Mouse (Mus musculus): ENCODE results near the gene AW011738. TPM values are rescaled to one million over a fixed set of nuclear protein-coding genes. Genes with fewer than 3 reads are reported as not detected.

AW011738 gene
- polyA plus RNA-seq (2015; fragmentation: Illumina TruSeq; extraction: RNeasy Lipid Tissue Mini Kit (QIAGEN cat#74804); ENCODE audit: low read depth, low replicate concordance), result 3.0 TPM

GRCm38 (mm10) chr4:156203001-156203412 is at the start of gene AW011738:
Gene AW011738 (plus strand): TSS chr4:156203304.

GRCm38 (mm10) chr4:156197131-156197828 is 5.8 kb upstream of the AW011738 start, which contains the start of gene Agrn:
Gene Agrn (minus strand): TSS chr4:156197488.

GRCm38 (mm10) chr4:156200623-156201475 is 2.3 kb upstream of the AW011738 start, which contains the start of gene Isg15:
Gene Isg15 (minus strand): TSS chr4:156200818.

GRCm38 (mm10) chr4:156215649-156216048 is 12.5 kb downstream of the AW011738 start, which contains the start of gene Perm1:
Gene Perm1 (plus strand): TSS chr4:156215868.

GRCm38 (mm10) chr4:156234701-156235213 is 31.7 kb downstream of the AW011738 start, which contains the start of gene Plekhn1:
Gene Plekhn1 (minus strand): TSS chr4:156234857.

GRCm38 (mm10) chr4:156235808-156236533 is 32.9 kb downstream of the AW011738 start, which contains the start of gene Noc2l:
Gene Noc2l (plus strand): TSS chr4:156236010.

Other genes with a start within 250 kb of the AW011738 start
- gene C1qtnf12, start 241.0 kb upstream of the AW011738 start, polyA plus RNA-seq (2015; fragmentation: Illumina TruSeq; extraction: RNeasy Lipid Tissue Mini Kit (QIAGEN cat#74804); ENCODE audit: low read depth, low replicate concordance), result 21.7 TPM
- 10.9 TPM for gene B3galt6, start 210.7 kb upstream of the AW011738 start, polyA plus RNA-seq (2015; fragmentation: Illumina TruSeq; extraction: RNeasy Lipid Tissue Mini Kit (QIAGEN cat#74804); ENCODE audit: low read depth, low replicate concordance)
- gene Sdf4, start 210.4 kb upstream of the AW011738 start, polyA plus RNA-seq (2015; fragmentation: Illumina TruSeq; extraction: RNeasy Lipid Tissue Mini Kit (QIAGEN cat#74804); ENCODE audit: low read depth, low replicate concordance), result 237 TPM
- gene Tnfrsf4, start 189.5 kb upstream of the AW011738 start, polyA plus RNA-seq (2015; fragmentation: Illumina TruSeq; extraction: RNeasy Lipid Tissue Mini Kit (QIAGEN cat#74804); ENCODE audit: low read depth, low replicate concordance), result 2.8 TPM
- gene Tnfrsf18, start 177.1 kb upstream of the AW011738 start, polyA plus RNA-seq (2015; fragmentation: Illumina TruSeq; extraction: RNeasy Lipid Tissue Mini Kit (QIAGEN cat#74804); ENCODE audit: low read depth, low replicate concordance), result not detected
- gene Ttll10, start 143.9 kb upstream of the AW011738 start, polyA plus RNA-seq (2015; fragmentation: Illumina TruSeq; extraction: RNeasy Lipid Tissue Mini Kit (QIAGEN cat#74804); ENCODE audit: low read depth, low replicate concordance), result 0.48 TPM
- 20.4 TPM for gene 9430015G10Rik, start 93.3 kb upstream of the AW011738 start, polyA plus RNA-seq (2015; fragmentation: Illumina TruSeq; extraction: RNeasy Lipid Tissue Mini Kit (QIAGEN cat#74804); ENCODE audit: low read depth, low replicate concordance)
- gene Rnf223, start 72.8 kb upstream of the AW011738 start, polyA plus RNA-seq (2015; fragmentation: Illumina TruSeq; extraction: RNeasy Lipid Tissue Mini Kit (QIAGEN cat#74804); ENCODE audit: low read depth, low replicate concordance), result 0.34 TPM
- gene Agrn, start 5.8 kb upstream of the AW011738 start, polyA plus RNA-seq (2015; fragmentation: Illumina TruSeq; extraction: RNeasy Lipid Tissue Mini Kit (QIAGEN cat#74804); ENCODE audit: low read depth, low replicate concordance), result 94.5 TPM
- gene Isg15, start 2.5 kb upstream of the AW011738 start, polyA plus RNA-seq (2015; fragmentation: Illumina TruSeq; extraction: RNeasy Lipid Tissue Mini Kit (QIAGEN cat#74804); ENCODE audit: low read depth, low replicate concordance), result 6.3 TPM
- gene Perm1, start 12.6 kb downstream of the AW011738 start, polyA plus RNA-seq (2015; fragmentation: Illumina TruSeq; extraction: RNeasy Lipid Tissue Mini Kit (QIAGEN cat#74804); ENCODE audit: low read depth, low replicate concordance), result 0.46 TPM
- gene Plekhn1, start 31.6 kb downstream of the AW011738 start, polyA plus RNA-seq (2015; fragmentation: Illumina TruSeq; extraction: RNeasy Lipid Tissue Mini Kit (QIAGEN cat#74804); ENCODE audit: low read depth, low replicate concordance), result 33.9 TPM
- gene Noc2l, start 32.7 kb downstream of the AW011738 start, polyA plus RNA-seq (2015; fragmentation: Illumina TruSeq; extraction: RNeasy Lipid Tissue Mini Kit (QIAGEN cat#74804); ENCODE audit: low read depth, low replicate concordance), result 65.3 TPM
- 1.9 TPM for gene Samd11, start 52.4 kb downstream of the AW011738 start, polyA plus RNA-seq (2015; fragmentation: Illumina TruSeq; extraction: RNeasy Lipid Tissue Mini Kit (QIAGEN cat#74804); ENCODE audit: low read depth, low replicate concordance)
- gene Vmn2r-ps159, start 127.8 kb downstream of the AW011738 start, polyA plus RNA-seq (2015; fragmentation: Illumina TruSeq; extraction: RNeasy Lipid Tissue Mini Kit (QIAGEN cat#74804); ENCODE audit: low read depth, low replicate concordance), result not detected

All from brain, adult 10 weeks (tissue).